Mouse (Mus musculus): ENCODE measurements around the gene Ldlrad3. TPM values are rescaled to one million over a fixed set of nuclear protein-coding genes. Genes with fewer than 3 reads are reported as not detected.

Gene Ldlrad3
- total and polyA plus RNA-seq, 3 experiments = 3.5 to 6.1 TPM; not detected in 1

DNA sequence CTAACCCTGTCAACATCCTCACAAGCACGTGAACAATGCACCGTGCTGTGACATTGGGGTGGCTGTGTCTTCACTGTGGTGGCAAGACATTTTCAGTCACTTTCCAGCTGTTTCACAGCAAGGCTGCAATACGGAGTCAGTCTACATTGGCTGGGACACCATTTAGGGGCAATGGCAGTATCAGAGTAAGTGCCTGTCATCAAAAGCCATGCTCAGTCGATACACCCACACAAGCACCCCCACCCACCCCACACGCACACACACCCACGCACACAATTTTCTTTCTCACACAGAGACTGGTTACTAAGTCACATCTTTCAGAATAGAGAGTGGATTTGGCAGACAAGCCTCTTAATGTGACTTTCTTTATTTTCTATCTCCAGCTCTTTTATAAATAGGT lies 156.0 kb downstream of the Ldlrad3 start:
- peaks cover 0 to 15% of the 10 kb centered on the region in 2 experiments; a peak in 2 of 4 replicates for H3K36me3 ChIP-seq (ENCODE audit: control insufficient read depth in 1 of 2, insufficient read depth in 2 of 2, low read length in 2 of 2)
- H3K9me3 ChIP-seq (replicated peaks; ENCODE audit: insufficient read depth, low read length) = no peaks in the 10 kb centered on the region
- TF ChIP-seq UBTF (IDR thresholded peaks at IDR 0.05; ENCODE audit: borderline replicate concordance, insufficient read depth, low read depth, low read length) (no peak), MAX (IDR thresholded peaks at IDR 0.05; ENCODE audit: low read length) (no peak)
- no peaks in the 10 kb centered on the region for H3K27me3 ChIP-seq (ENCODE audit: control insufficient read depth in 1 of 2, insufficient read depth in 2 of 2, low read length in 2 of 2)
- no peak overlapping the region for H3K9ac ChIP-seq (ENCODE audit: control insufficient read depth, low read depth, low read length, poor library complexity, severe bottlenecking)
- no peak overlapping the region for H3K27ac ChIP-seq (ENCODE audit: control insufficient read depth, low read depth, low read length)
- no peak for DNase-seq (ENCODE audit: low read depth, low spot score)
- no peak overlapping the region for H3K4me3 ChIP-seq (ENCODE audit: control insufficient read depth in 1 of 2, insufficient read depth in 1 of 2, low read depth in 2 of 2, low read length in 2 of 2)
- H3K4me1 ChIP-seq (ENCODE audit: control insufficient read depth in 1 of 2, insufficient read depth in 2 of 2, low read length in 2 of 2) = peaks cover 0 to 32% of the 10 kb centered on the region in 2 experiments; a peak in 2 of 4 replicates
- no peaks in the 10 kb centered on the region for H3K79me2 ChIP-seq (ENCODE audit: control insufficient read depth, insufficient read depth, low read length, poor library complexity)

DNA sequence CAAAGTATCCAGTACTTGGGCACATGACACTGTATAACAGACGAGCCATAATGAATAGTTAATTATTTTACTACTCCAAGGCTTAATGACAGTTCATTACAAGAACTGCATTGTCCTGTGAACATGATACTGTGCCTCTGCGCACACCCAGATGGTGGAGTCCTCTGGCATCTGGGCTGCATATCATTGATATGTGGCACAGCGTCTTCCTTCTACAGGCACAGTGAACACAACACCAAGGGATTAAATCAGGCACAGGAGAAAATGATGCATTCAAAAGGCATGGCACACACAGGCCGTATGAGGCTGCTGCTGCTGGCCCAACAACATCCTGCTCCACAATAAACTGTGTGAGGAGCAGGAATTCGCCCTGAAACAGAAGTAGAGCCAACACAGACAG lies 156.5 kb downstream of the Ldlrad3 start:
- Histone ChIP-seq H3K27ac (ENCODE audit: control insufficient read depth, low read depth, low read length) (no peak overlapping the region), H3K4me1 (ENCODE audit: control insufficient read depth in 1 of 2, insufficient read depth in 2 of 2, low read length in 2 of 2) (peaks cover 0 to 32% of the 10 kb centered on the region in 2 experiments; a peak in 2 of 4 replicates), H3K79me2 (ENCODE audit: control insufficient read depth, insufficient read depth, low read length, poor library complexity) (no peaks in the 10 kb centered on the region), H3K4me3 (ENCODE audit: control insufficient read depth in 1 of 2, insufficient read depth in 1 of 2, low read depth in 2 of 2, low read length in 2 of 2) (no peak overlapping the region), H3K36me3 (ENCODE audit: control insufficient read depth in 1 of 2, insufficient read depth in 2 of 2, low read length in 2 of 2) (peaks cover 0 to 10% of the 10 kb centered on the region in 2 experiments; a peak in 2 of 4 replicates), H3K9ac (ENCODE audit: control insufficient read depth, low read depth, low read length, poor library complexity, severe bottlenecking) (no peak overlapping the region), H3K9me3 (replicated peaks; ENCODE audit: insufficient read depth, low read length) (no peaks in the 10 kb centered on the region), H3K27me3 (ENCODE audit: control insufficient read depth in 1 of 2, insufficient read depth in 2 of 2, low read length in 2 of 2) (no peaks in the 10 kb centered on the region)
- no peak for DNase-seq (ENCODE audit: low read depth, low spot score)
- no peak for TF ChIP-seq ZKSCAN1 (IDR thresholded peaks at IDR 0.05; ENCODE audit: low read depth, low read length)
- no peak for TF ChIP-seq KAT2A (conservative IDR thresholded peaks at IDR 0.05; ENCODE audit: low read depth, low read length)
- TF ChIP-seq MAX (IDR thresholded peaks at IDR 0.05; ENCODE audit: low read length) = no peak
- no peak for TF ChIP-seq UBTF (IDR thresholded peaks at IDR 0.05; ENCODE audit: borderline replicate concordance, insufficient read depth, low read depth, low read length)
- no peak for TF ChIP-seq POLR2AphosphoS2 (IDR thresholded peaks at IDR 0.05; ENCODE audit: low read length)
- no peak for TF ChIP-seq E2F4 (IDR thresholded peaks at IDR 0.05; ENCODE audit: borderline replicate concordance, low read depth, low read length)
- TF ChIP-seq CHD1 (IDR thresholded peaks at IDR 0.05; ENCODE audit: low read depth, low read length) = no peak
- no peak for TF ChIP-seq MEF2A (IDR thresholded peaks at IDR 0.05; ENCODE audit: extremely low read depth, insufficient replicate concordance, low read depth, low read length, poor library complexity, severe bottlenecking)
- TF ChIP-seq SIN3A (IDR thresholded peaks at IDR 0.05; ENCODE audit: low read length) = no peak
- no peak for TF ChIP-seq GATA1 (IDR thresholded peaks at IDR 0.05; ENCODE audit: low read depth, low read length)
- no peak for TF ChIP-seq USF2 (IDR thresholded peaks at IDR 0.05; ENCODE audit: borderline replicate concordance in 1 of 2, insufficient read depth in 1 of 2, low read depth in 1 of 2, low read length in 2 of 2)
- no peak for TF ChIP-seq MAZ (IDR thresholded peaks at IDR 0.05; ENCODE audit: low read depth, low read length)
- no peak for TF ChIP-seq CHD2 (IDR thresholded peaks at IDR 0.05; ENCODE audit: low read length)
- no peak for TF ChIP-seq ZC3H11A (IDR thresholded peaks at IDR 0.05; ENCODE audit: low read depth, low read length)
- TF ChIP-seq MXI1 (IDR thresholded peaks at IDR 0.05; ENCODE audit: low read depth, low read length) = no peak
- no peak for TF ChIP-seq GABPA (IDR thresholded peaks at IDR 0.05; ENCODE audit: low read depth, low read length)
- TF ChIP-seq ETS1 (IDR thresholded peaks at IDR 0.05; ENCODE audit: low read depth, low read length) = no peak
- no peak for TF ChIP-seq ZNF384 (IDR thresholded peaks at IDR 0.05; ENCODE audit: low read depth, low read length)
- TF ChIP-seq MAFK (IDR thresholded peaks at IDR 0.05; ENCODE audit: borderline replicate concordance, low read depth, low read length) = no peak
